Mouse (Mus musculus) forebrain, embryonic 13.5 days (tissue): Measurements from ENCODE around the gene Nfatc2. TPM values are rescaled to one million over a fixed set of nuclear protein-coding genes. Genes with fewer than 3 reads are reported as not detected.

Experiments
- ATAC-seq: fragments of 200-750 bp; cut with Nextera tagmentation; 2 replicates; pipeline ENCODE4 v1.8.0; 2017
- H3K27ac ChIP-seq: fragments of 300-500 bp; sonication (generic); 2 replicates; pipeline ENCODE4 v1.5.1; 2015; ENCODE audit warnings: inconsistent platforms, mild to moderate bottlenecking, moderate library complexity
- H3K27me3 ChIP-seq: fragments of 300-500 bp; sonication (generic); 2 replicates; pipeline ENCODE4 v1.6.1; 2015; ENCODE audit warnings: mild to moderate bottlenecking, inconsistent platforms
- H3K36me3 ChIP-seq: fragments of 300-500 bp; sonication (generic); 2 replicates; pipeline ENCODE4 v1.6.1; 2015; ENCODE audit warnings: mild to moderate bottlenecking, inconsistent platforms; ENCODE audit not compliant: poor library complexity, severe bottlenecking
- H3K4me1 ChIP-seq: fragments of 300-500 bp; sonication (generic); 2 replicates; pipeline ENCODE4 v1.6.1; 2015; ENCODE audit warnings: inconsistent platforms
- H3K4me2 ChIP-seq: fragments of 300-500 bp; sonication (generic); 2 replicates; pipeline ENCODE4 v1.6.1; 2015; ENCODE audit warnings: inconsistent platforms, mild to moderate bottlenecking, moderate library complexity
- H3K4me3 ChIP-seq: fragments of 300-500 bp; sonication (generic); 2 replicates; pipeline ENCODE4 v1.5.1; 2015; ENCODE audit warnings: mild to moderate bottlenecking, inconsistent platforms
- H3K9ac ChIP-seq: fragments of 300-500 bp; sonication (generic); 2 replicates; pipeline ENCODE4 v1.6.1; 2015; ENCODE audit warnings: mild to moderate bottlenecking, inconsistent platforms
- H3K9me3 ChIP-seq: fragments of 300-500 bp; sonication (generic); replicated peaks from 2 replicates; pipeline ENCODE4 v1.6.1; 2016; ENCODE audit warnings: inconsistent platforms
- WGBS: fragments of 180-500 bp; shearing (Covaris S2); methylation state at CpG from one replicate; pipeline ENCODE4 v1.1.7; 2015; 5-methylcytosine and 5-hydroxymethylcytosine counted together
- polyA plus RNA-seq: library from polyadenylated mRNA; unstranded; fragments of >200 nt; fragmentation: Nextera tagmentation; extraction: Ambion mirVana; gene quantifications from 2 replicates; pipeline ENCODE4 v1.2.1, GENCODE M21; 2015

Nfatc2 gene
- polyA plus RNA-seq, 1 experiment from 2014 or later = 1.7 TPM

GRCm38 (mm10) chr2:168466066-168466465 lies 135.4 kb downstream of the Nfatc2 start:
- Histone ChIP-seq H3K9me3 (no peaks in the 10 kb centered on the region), H3K4me3 (no peak overlapping the region), H3K36me3 (no peaks in the 10 kb centered on the region), H3K27ac (no peak overlapping the region), H3K9ac (no peak overlapping the region), H3K4me2 (no peak overlapping the region), H3K27me3 (peaks cover 7% of the 10 kb centered on the region; the same call in 1 of the 2 replicates), H3K4me1 (peaks cover 18% of the 10 kb centered on the region)
- WGBS = 54% methylated on average over 9 of the region's 9 CpGs
- no peak for ATAC-seq

GRCm38 (mm10) chr2:168465646-168466045 lies 135.8 kb downstream of the Nfatc2 start:
- Histone ChIP-seq H3K9ac (no peak overlapping the region), H3K27me3 (peaks cover 7% of the 10 kb centered on the region; the same call in 1 of the 2 replicates), H3K4me1 (peaks cover 18% of the 10 kb centered on the region), H3K4me2 (no peak overlapping the region), H3K27ac (no peak overlapping the region), H3K36me3 (no peaks in the 10 kb centered on the region), H3K4me3 (no peak overlapping the region), H3K9me3 (no peaks in the 10 kb centered on the region)
- WGBS = 76% methylated on average over 5 of the region's 5 CpGs
- ATAC-seq = no peak

- no peak for ATAC-seq
- Histone ChIP-seq H3K4me3 (no peak overlapping the region), H3K4me1 (peaks cover 9% of the 10 kb centered on the region; the same call in 1 of the 2 replicates), H3K4me2 (no peak overlapping the region), H3K36me3 (no peaks in the 10 kb centered on the region), H3K27ac (no peak overlapping the region), H3K9me3 (no peaks in the 10 kb centered on the region), H3K27me3 (no peaks in the 10 kb centered on the region), H3K9ac (no peak overlapping the region)
- WGBS = 81% methylated on average over 9 of the region's 9 CpGs
Observed at GRCm38 (mm10) chr2:168461865-168462264, 139.6 kb downstream of the Nfatc2 start.

GRCm38 (mm10) chr2:168459627-168460026 lies 141.8 kb downstream of the Nfatc2 start:
- Histone ChIP-seq H3K27ac (no peak overlapping the region), H3K9me3 (0 out of 2 replicates have a peak, but pooled peaks cover 3% of the 10 kb centered on the region), H3K4me3 (no peak overlapping the region), H3K27me3 (no peaks in the 10 kb centered on the region), H3K9ac (no peak overlapping the region), H3K4me1 (0 out of 2 replicates have a peak, but pooled peaks cover 2% of the 10 kb centered on the region), H3K36me3 (no peaks in the 10 kb centered on the region), H3K4me2 (no peak overlapping the region)
- 67% methylated on average over 5 of the region's 5 CpGs for WGBS
- no peak for ATAC-seq

GRCm38 (mm10) chr2:168458583-168458982 lies 142.9 kb downstream of the Nfatc2 start:
- no peaks in the 10 kb centered on the region for H3K27me3 ChIP-seq
- no peak overlapping the region for H3K4me2 ChIP-seq
- 0 out of 2 replicates have a peak, but pooled peaks cover 3% of the 10 kb centered on the region for H3K9me3 ChIP-seq
- H3K27ac ChIP-seq = no peak overlapping the region
- H3K9ac ChIP-seq = no peak overlapping the region
- ATAC-seq = no peak
- 84% methylated on average over 9 of the region's 9 CpGs for WGBS
- H3K4me3 ChIP-seq = no peak overlapping the region
- H3K36me3 ChIP-seq = no peaks in the 10 kb centered on the region
- H3K4me1 ChIP-seq = 0 out of 2 replicates have a peak, but pooled peaks cover 2% of the 10 kb centered on the region

- ATAC-seq = no peak
- H3K4me2 ChIP-seq = no peak overlapping the region
- H3K9me3 ChIP-seq = 0 out of 2 replicates have a peak, but pooled peaks cover 3% of the 10 kb centered on the region
- H3K4me1 ChIP-seq = peaks cover 8% of the 10 kb centered on the region
- H3K27ac ChIP-seq = no peak overlapping the region
- no peak overlapping the region for H3K9ac ChIP-seq
- no peak overlapping the region for H3K4me3 ChIP-seq
- WGBS = 62% methylated on average over 30 of the region's 30 CpGs
- no peaks in the 10 kb centered on the region for H3K36me3 ChIP-seq
- 0 out of 2 replicates have a peak, but pooled peaks cover 7% of the 10 kb centered on the region for H3K27me3 ChIP-seq
Observed at GRCm38 (mm10) chr2:168451714-168452708, 149.4 kb downstream of the Nfatc2 start.

GRCm38 (mm10) chr2:168450977-168451376 lies 150.5 kb downstream of the Nfatc2 start:
- 11% methylated on average over 3 of the region's 3 CpGs for WGBS
- H3K9me3 ChIP-seq = 0 out of 2 replicates have a peak, but pooled peaks cover 3% of the 10 kb centered on the region
- no peak overlapping the region for H3K4me3 ChIP-seq
- no peak overlapping the region for H3K27ac ChIP-seq
- peaks cover 8% of the 10 kb centered on the region for H3K4me1 ChIP-seq
- no peak overlapping the region for H3K9ac ChIP-seq
- no peak overlapping the region for H3K4me2 ChIP-seq
- 0 out of 2 replicates have a peak, but pooled peaks cover 7% of the 10 kb centered on the region for H3K27me3 ChIP-seq
- no peaks in the 10 kb centered on the region for H3K36me3 ChIP-seq
- no peak for ATAC-seq

- Histone ChIP-seq H3K27me3 (0 out of 2 replicates have a peak, but pooled peaks cover 7% of the 10 kb centered on the region), H3K36me3 (no peaks in the 10 kb centered on the region), H3K4me1 (peaks cover 8% of the 10 kb centered on the region), H3K9me3 (no peaks in the 10 kb centered on the region), H3K9ac (no peak overlapping the region), H3K27ac (no peak overlapping the region), H3K4me3 (no peak overlapping the region), H3K4me2 (no peak overlapping the region)
- ATAC-seq = no peak
- 71% methylated on average over 5 of the region's 5 CpGs for WGBS
Observed at GRCm38 (mm10) chr2:168448054-168448453, 153.4 kb downstream of the Nfatc2 start.

- no peak overlapping the region for H3K4me3 ChIP-seq
- WGBS = 30% methylated on average over 4 of the region's 4 CpGs
- no peaks in the 10 kb centered on the region for H3K9me3 ChIP-seq
- no peaks in the 10 kb centered on the region for H3K36me3 ChIP-seq
- 0 out of 2 replicates have a peak, but pooled peaks cover 5% of the 10 kb centered on the region for H3K27me3 ChIP-seq
- no peak for ATAC-seq
- H3K4me2 ChIP-seq = no peak overlapping the region
- no peak overlapping the region for H3K9ac ChIP-seq
- H3K27ac ChIP-seq = no peak overlapping the region
- H3K4me1 ChIP-seq = peaks cover 8% of the 10 kb centered on the region
Observed at GRCm38 (mm10) chr2:168447601-168448000, 153.9 kb downstream of the Nfatc2 start.

GRCm38 (mm10) chr2:168445211-168445810 lies 156.1 kb downstream of the Nfatc2 start:
- Histone ChIP-seq H3K36me3 (no peaks in the 10 kb centered on the region), H3K27ac (no peak overlapping the region)
- ATAC-seq = peak; percentile 83

GRCm38 (mm10) chr2:168444126-168444525 lies 157.3 kb downstream of the Nfatc2 start:
- Histone ChIP-seq H3K4me2 (no peak overlapping the region), H3K27me3 (no peaks in the 10 kb centered on the region), H3K36me3 (no peaks in the 10 kb centered on the region), H3K27ac (no peak overlapping the region), H3K9me3 (no peaks in the 10 kb centered on the region), H3K4me1 (peaks cover 14% of the 10 kb centered on the region), H3K9ac (no peak overlapping the region), H3K4me3 (no peak overlapping the region)
- ATAC-seq = no peak
- WGBS = 26% methylated on average over 7 of the region's 8 CpGs

More at GRCm38 (mm10) chr2:168445211-168445810, 156.1 kb downstream of the Nfatc2 start:
- Histone ChIP-seq H3K27me3 (no peaks in the 10 kb centered on the region), H3K4me2 (no peak overlapping the region), H3K9me3 (no peaks in the 10 kb centered on the region), H3K9ac (no peak overlapping the region), H3K4me3 (no peak overlapping the region), H3K4me1 (peaks cover 8% of the 10 kb centered on the region)
- whole genome bisulfite sequencing = 38% methylated on average over 10 of the region's 10 CpGs

GRCm38 (mm10) chr2:168441494-168441893 lies 160.0 kb downstream of the Nfatc2 start:
- Histone ChIP-seq H3K27me3 (no peaks in the 10 kb centered on the region), H3K4me3 (no peak overlapping the region), H3K36me3 (no peaks in the 10 kb centered on the region), H3K4me1 (peaks cover 13% of the 10 kb centered on the region), H3K27ac (peak overlapping the region; percentile 62), H3K4me2 (no peak overlapping the region), H3K9ac (no peak overlapping the region), H3K9me3 (no peaks in the 10 kb centered on the region)
- ATAC-seq = 0 out of 2 replicates have a peak, but pooled peaks have one; percentile 7
- WGBS = 92% methylated on average over 12 of the region's 12 CpGs
